Mouse (Mus musculus) lung, postnatal 10 days (tissue): Measurements from ENCODE around the gene Gna14.

Experiments
- DNase-seq: peaks from one replicate; pipeline ENCODE4 v3.0.0; 2021

The Gna14 gene

GRCm38 (mm10) chr19:16435531-16436231 lies at the start of gene Gna14:
TSS of gene Gna14 (plus strand) at chr19:16435762.
- DNase-seq = peak; percentile 91

GRCm38 (mm10) chr19:16386514-16386913 lies 49.0 kb upstream of the Gna14 start:
- DNase-seq = peak; percentile 33

DNA sequence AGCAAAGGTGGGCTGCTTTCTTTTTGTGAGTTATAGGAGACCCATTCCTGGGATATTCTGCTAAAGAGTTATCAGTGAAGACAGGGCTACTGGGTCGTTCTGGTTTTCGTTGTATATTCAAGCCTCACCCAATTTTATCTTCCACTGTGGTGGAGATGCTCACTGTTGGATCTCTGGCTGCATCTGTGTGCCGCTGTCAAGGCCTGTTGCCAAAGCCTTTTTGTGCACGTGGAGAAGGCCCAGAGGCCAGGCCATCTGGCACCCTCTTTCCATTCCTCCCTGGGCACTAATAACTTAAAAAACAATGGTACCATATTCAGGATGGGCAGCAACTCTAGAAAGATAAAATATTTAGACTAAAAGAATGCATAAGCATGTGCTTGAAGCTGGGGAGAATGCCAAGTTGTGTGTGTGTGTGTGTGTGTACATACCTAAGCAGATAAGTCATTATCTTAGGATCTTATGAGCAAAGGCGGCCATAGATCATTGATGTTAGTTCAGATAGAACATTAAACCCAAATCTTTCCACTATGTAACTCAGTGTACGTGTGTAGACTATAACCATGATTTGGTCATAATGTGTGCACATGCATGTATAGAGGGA lies 45.3 kb upstream of the Gna14 start:
- DNase-seq = no peak

DNA sequence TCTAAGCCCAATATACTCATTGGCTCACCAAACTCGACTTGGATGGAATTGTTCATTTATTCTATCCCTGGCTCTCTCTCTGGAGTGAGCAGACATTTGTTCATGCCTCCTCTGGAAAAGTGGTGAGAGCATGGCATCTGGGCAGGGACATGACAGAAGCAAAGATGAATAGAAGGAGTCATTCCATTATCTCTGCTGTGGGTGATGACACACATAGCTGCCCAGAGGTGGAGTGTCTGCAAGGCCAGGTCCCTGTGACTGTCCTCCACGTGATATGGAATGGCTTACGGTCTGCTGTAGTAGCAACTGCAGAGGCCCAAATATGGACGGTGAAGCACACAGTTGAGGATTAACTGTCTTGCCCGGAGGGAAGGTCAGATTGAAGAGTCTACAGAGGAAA lies 41.2 kb upstream of the Gna14 start:
- no peak for DNase-seq

DNA sequence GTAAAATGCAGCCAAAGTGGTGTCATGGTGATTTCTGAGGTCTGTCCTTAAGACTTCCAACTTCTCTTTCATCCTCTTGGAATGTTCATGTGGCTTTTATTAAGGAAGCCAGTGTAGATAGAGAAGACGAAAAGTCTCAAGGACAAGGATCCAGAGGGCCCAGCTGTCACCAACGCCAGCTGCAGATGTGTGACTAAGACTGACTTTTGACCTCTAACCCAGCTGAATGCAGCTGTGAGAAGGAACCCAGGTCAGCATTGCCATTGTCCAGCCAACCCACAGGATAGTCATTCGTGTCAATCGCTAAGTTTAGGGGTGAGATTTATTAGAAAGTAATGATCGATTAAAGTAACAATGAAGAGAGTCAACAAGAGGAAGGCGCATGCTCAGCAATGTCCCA lies 32.5 kb upstream of the Gna14 start:
- peak; percentile 34 for DNase-seq

DNA sequence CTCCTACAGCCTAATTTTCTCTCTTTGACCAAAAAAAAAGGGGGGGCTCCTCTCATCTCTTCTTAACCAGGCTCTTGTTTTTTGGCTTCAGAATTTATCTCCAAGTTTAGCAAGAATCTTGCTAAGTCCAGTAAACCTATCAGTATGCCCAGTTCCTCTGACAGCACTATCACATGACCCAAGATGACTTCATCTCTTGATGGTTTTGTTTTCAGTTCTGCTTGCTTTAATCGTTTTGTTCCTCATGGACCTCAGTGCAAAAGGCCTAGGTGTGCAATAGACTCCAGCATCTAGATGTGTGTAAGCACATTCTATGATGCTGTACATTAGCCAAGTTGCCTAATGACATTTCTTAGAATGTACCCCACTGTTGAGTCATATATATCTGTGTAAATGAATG lies 27.8 kb upstream of the Gna14 start:
- no peak for DNase-seq

GRCm38 (mm10) chr19:16411302-16411701 lies 24.3 kb upstream of the Gna14 start:
- no peak for DNase-seq

- DNase-seq = no peak
Observed at GRCm38 (mm10) chr19:16418086-16418663, 17.4 kb upstream of the Gna14 start.

DNA sequence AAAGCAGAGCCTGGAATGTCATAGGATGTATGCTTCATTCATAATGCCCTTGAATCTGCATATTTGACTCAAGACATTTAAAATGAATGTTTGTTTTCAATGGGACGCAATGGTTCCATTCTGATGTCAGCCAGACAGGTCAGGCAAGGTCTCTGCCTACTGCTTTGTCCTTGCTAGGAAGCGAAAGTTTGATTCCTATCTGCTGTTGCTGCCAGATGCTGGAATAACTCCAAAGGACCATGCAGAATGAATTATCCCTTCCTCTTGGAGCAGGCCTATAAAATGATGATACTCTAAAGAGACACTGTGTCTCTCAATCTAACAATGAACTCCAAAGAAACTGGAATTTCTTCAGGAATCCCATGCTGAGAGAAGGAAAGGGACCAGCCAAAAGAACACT lies 10.0 kb upstream of the Gna14 start:
- DNase-seq = peak; percentile 49

DNA sequence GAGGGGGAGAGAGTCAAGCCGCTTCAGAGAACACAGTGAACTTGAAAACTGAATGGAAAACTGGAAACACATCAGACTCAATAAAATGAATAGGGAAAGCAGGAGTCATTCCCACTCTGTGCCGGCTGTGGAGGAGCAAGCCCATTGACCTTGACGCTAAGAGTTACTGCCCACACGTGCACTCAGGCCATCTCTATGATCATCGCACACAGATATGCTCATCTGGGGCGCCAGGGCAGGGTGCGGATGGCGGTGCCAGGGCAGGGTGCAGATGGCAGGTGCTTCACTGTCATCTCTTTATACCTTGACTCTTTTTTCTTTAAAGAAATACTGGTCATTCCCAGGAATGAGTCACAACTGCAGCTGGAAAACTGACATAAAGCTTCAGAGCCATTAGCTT lies 4.2 kb upstream of the Gna14 start:
- no peak for DNase-seq

- peak; percentile 64 for DNase-seq
Observed at GRCm38 (mm10) chr19:16434879-16435278, 683 bp upstream of the Gna14 start.

DNA sequence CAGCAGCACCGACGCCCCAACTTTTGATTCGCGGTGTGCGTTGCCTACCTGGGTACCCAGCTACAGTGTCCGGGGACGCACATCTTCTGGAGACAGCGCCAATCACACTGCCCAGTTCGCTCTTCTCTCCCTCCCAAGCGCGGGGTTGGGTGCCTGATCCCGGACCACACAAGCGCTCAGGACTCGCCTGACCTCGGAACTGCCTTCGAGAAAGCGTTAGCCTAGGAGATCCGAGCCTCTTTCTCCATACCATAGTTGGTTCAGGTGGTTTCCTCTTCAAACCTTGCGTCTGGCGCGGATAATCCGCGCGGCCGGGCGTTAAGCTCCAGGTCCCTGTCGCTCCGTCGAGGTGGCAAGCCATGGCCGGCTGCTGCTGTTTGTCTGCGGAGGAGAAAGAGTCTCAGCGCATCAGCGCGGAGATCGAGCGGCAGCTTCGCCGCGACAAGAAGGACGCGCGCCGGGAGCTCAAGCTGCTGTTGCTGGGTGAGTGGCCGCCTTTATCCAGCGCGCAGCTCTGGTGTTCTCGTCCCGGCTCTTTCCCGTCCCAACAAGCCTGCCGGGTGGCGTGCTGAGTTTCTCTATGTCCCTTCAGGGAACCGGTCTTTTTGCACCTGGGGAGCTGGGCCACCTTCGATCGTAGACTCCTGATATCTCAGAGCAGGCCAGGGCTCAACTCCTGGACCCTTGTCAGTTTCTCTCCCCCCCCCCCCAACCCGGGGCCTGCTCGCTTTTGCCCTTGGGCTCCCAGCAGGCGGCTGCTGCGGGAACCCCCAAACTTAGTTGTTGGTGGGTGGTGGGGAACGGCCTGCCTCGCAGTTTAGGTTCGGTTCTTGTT lies 990 bp downstream of the Gna14 start:
- peak; percentile 35 for DNase-seq

GRCm38 (mm10) chr19:16437170-16437483 lies 1.6 kb downstream of the Gna14 start:
- DNase-seq = no peak

DNA sequence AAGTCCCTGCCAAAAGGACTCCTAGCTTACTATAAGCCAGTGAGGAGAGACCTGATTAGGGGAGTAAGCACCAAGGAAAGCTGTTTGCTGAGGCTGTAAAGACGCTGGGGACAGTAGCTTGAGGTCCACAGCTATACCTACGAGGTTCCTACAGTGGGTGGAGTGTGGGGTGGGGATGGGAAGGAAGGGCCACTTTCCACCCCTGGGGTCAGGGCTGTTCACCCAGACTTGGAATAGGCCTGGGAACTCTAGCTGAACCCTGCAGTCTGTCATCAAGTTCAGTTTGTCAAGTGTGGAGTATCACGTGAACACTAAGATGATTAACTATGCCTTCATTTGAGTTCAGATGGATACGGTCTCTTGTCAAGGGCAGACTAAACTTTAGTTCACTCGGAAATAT lies 2.3 kb downstream of the Gna14 start:
- no peak for DNase-seq

- peak; percentile 50 for DNase-seq
Observed at GRCm38 (mm10) chr19:16439278-16439677, 3.7 kb downstream of the Gna14 start.

DNA sequence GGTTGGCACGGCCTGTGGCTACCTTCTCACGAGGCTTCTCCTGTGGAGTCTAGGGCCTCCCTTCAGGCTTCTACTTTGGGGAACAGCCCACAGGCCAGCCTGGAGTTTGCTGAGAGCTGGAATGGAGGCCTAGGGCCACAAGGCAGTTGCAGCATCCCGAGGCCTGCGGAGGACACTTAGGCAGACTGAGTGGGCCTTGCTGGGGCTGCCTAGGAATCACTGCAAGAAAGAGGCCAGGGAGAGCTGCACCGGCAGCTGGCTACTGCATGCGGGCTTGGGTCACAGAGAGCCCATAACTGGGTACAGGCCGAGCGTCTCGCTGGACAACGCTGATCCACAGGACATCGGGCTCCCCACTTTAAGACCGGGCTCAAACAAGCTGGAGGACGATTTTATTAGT lies 4.3 kb downstream of the Gna14 start:
- no peak for DNase-seq

DNA sequence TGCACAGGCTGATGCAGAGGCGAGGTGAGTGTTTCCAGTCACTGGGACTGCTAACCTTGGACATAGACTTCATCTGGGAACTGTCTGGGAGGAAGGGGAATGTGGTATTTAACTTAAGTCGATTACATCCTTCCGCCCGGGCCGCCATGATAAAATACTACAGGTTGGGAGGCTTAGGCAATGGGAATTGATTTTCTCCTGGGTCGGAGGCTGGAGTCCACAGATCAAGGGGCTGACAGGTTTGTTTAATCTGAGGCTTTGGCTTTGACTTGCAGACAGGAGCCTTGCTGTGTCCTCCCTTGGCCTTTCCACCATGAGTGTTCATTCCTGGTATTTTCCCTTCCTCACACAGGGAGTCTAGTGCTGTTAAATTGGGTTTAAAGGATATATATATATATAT lies 5.8 kb downstream of the Gna14 start:
- DNase-seq = no peak

DNA sequence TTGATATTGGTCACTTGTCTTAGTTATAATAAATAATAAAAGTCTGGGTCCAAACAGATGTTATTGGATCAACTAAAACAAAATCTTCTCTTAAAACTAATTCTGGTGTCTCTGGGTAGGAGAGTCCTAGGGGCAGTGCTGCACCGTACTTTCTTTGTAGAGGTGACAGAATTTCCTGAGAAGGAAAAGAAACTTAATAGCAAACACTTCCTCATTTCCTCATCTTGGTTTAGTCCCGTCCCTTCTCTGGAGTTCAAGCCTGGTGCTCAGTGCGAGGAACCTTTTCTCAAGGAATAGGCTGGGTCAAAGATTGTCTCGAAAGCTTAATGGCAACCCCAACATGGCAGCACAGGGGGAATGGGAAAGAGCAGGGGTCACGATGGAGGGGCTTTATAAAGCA lies 7.8 kb downstream of the Gna14 start:
- DNase-seq = no peak

GRCm38 (mm10) chr19:16446612-16447011 lies 11.1 kb downstream of the Gna14 start:
- DNase-seq = no peak

DNA sequence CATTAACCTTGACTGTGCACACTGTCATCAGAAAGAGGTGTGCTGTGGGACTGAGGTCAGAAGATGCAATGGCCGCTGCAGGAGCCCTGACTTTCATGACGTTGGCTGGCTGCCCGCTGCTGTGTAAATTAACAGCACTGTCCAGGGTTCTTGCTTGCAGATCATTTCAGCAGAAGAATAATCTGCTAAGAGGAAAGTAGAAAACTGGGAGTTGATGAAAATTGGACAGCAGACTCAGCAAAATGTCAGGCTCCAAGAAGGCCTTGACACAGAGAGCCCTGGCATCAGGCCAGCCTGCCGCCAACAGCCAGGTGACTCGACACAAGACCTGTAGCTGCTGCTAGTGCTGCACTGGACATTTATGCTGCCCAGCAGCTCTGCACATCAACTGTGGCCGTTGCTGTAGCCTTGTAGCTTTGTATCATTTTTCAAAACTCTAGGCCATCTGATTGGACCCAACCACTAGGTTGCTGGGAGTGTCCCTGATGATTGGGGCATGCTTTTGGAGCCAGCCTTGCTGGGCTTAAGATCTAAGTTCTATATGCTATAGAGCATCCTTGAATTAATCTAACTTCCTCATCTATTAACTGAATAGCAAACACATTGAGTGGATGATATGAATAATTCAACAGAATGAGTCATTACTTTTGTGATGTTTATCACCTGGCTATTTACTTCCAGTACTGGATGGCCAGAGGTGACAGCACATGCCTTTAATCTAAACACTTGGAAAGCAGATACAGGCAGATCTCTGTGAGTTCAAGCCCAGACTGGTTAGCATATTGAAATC lies 12.5 kb downstream of the Gna14 start:
- DNase-seq = no peak

DNA sequence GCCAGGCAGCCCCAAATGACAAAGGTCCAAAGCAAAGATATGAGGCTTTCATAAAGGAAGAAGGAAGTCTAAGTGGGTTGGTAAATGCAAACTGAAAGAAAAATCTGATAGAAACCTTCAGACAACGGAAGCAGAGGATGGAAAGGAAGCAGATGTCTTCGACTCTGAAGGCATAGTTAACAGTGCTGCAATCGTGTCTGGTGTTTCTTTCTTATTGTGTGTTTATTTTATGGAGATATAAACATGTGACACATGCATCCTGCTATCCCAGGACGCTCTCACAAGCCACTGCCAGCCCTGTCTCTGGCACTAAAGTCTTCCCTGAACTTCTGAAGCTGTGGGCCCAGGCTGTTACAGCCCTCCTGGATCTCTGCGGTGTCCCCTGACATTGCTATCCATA lies 13.2 kb downstream of the Gna14 start:
- peak; percentile 52 for DNase-seq

DNA sequence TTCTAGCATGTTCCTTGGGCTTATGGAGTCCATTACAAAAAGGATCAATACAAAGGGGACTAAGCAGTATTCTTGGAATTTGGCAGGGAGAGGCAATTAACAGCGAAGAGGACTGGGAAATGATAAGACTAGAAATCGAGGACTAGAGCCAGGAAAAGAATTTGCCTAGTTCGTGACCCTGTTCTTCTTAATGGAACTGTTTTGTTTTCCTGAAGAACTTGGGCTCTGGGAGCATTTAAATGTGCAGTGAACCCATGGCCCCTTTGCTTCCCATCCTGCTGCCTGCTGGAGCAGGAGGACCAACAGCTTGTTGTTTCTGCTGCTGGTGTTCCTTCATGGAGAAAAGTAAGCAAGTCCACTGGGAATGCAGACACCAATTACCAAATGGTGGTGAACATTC lies 15.3 kb downstream of the Gna14 start:
- no peak for DNase-seq

GRCm38 (mm10) chr19:16456181-16456580 lies 20.6 kb downstream of the Gna14 start:
- DNase-seq = no peak
